ENCODE assay signal across 14 mouse cellular contexts in genomic region chr8:75137536-75137935, GRCm38 (mm10). TPM values are rescaled to one million over a fixed set of nuclear protein-coding genes. Genes with fewer than 3 reads are reported as not detected.
DNase-seq lines count a peak whose midpoint lies in the region; ATAC-seq and TF ChIP-seq lines count a peak whose summit lies in the region.
"Had no signal": no experiment of that assay in that cellular context is flagged by ENCODE, and none has a peak within 500 bp of the region (broad histone marks: within the 10 kb centered on the region; RNA-seq: fewer than 3 reads in every experiment).

No protein-coding gene starts in this region.

- H3K4me3 ChIP-seq in layer of hippocampus, adult 2 months, result no peak overlapping the region
- H3K4me3 ChIP-seq in neural tube, embryonic 11.5 days (ENCODE audit: low read depth, low read length), result no peak overlapping the region
- no peak overlapping the region for H3K4me3 ChIP-seq in heart, adult 2 months
- H3K4me3 ChIP-seq: embryonic facial prominence, embryonic 13.5 days; hindbrain, embryonic 13.5 days; limb, embryonic 12.5 days had no signal

- H3K4me1 ChIP-seq in neural tube, embryonic 11.5 days (ENCODE audit: control insufficient read depth, insufficient read depth, low read length), result no peaks in the 10 kb centered on the region
- H3K4me1 ChIP-seq in heart, adult 2 months (ENCODE audit: control insufficient read depth, insufficient read depth, low read length), result peaks cover 2% of the 10 kb centered on the region
- H3K4me1 ChIP-seq: embryonic facial prominence, embryonic 13.5 days; limb, embryonic 12.5 days had no signal

- 74% methylated on average over 3 of the region's 3 CpGs for WGBS in neural tube, embryonic 11.5 days
- WGBS in heart, adult 2 months, result 77% methylated on average over 3 of the region's 3 CpGs

- ATAC-seq in neural tube, embryonic 11.5 days (ENCODE audit: insufficient read depth, low FRiP score, low TSS enrichment), result 0 out of 2 replicates have a peak, but pooled peaks have one; percentile 9

- no peak overlapping the region for H3K4me2 ChIP-seq in neural tube, embryonic 11.5 days (ENCODE audit: low read depth)
- H3K4me2 ChIP-seq: embryonic facial prominence, embryonic 13.5 days; hindbrain, embryonic 13.5 days; limb, embryonic 12.5 days had no signal

- H3K9ac ChIP-seq in neural tube, embryonic 11.5 days (ENCODE audit: low read length), result no peak overlapping the region
- no peak overlapping the region for H3K9ac ChIP-seq in heart, adult 2 months (ENCODE audit: low read depth, low read length)
- H3K9ac ChIP-seq: embryonic facial prominence, embryonic 13.5 days; hindbrain, embryonic 13.5 days; limb, embryonic 12.5 days; liver, embryonic 14.5 days had no signal

- H3K36me3 ChIP-seq in neural tube, embryonic 11.5 days (ENCODE audit: control insufficient read depth, insufficient read depth, low read length), result no peaks in the 10 kb centered on the region
- H3K36me3 ChIP-seq in heart, adult 2 months (ENCODE audit: control insufficient read depth, insufficient read depth, low read length), result no peaks in the 10 kb centered on the region
- H3K36me3 ChIP-seq: embryonic facial prominence, embryonic 13.5 days; hindbrain, embryonic 13.5 days; limb, embryonic 12.5 days had no signal

- intact Hi-C loops in left cerebral cortex, postnatal 25 days (cut with DNase I), result no loop called here
- intact Hi-C loops in heart, adult 2 months (cut with DNase I), result no loop called here

- no peak for TF ChIP-seq POLR2A in heart, adult 2 months (IDR thresholded peaks at IDR 0.05; ENCODE audit: insufficient read depth, low read depth, low read length)

- DNase-seq in layer of hippocampus, adult 2 months (ENCODE audit: low spot score in 2 of 2), result peak; percentile 39 to 48
- DNase-seq in layer of hippocampus, postnatal 25 days (ENCODE audit: extremely low spot score in 1 of 2, low spot score in 1 of 2), result no peak
- no peak for DNase-seq in neural tube, embryonic 11.5 days (ENCODE audit: low spot score)
- no peak for DNase-seq in neural tube, embryonic 10.5 days (ENCODE audit: extremely low spot score, low spot score)
- DNase-seq in left cerebral cortex, postnatal 25 days (ENCODE audit: low spot score in 2 of 2), result peak; percentile 60 to 85
- peak; percentile 64 for DNase-seq in telencephalon, adult 2 months (ENCODE audit: low read depth, low spot score)
- DNase-seq in heart, adult 2 months, result no peak
- DNase-seq in spleen, postnatal 14 days (ENCODE audit: low spot score in 2 of 2), result no peak
- DNase-seq: cerebellum, adult 18-20 months; kidney, adult 2 months had no signal

- TF ChIP-seq CTCF in layer of hippocampus, adult 2 months (conservative IDR thresholded peaks at IDR 0.05), result no peak
- no peak for TF ChIP-seq CTCF in heart, adult 2 months (IDR thresholded peaks at IDR 0.05)

- H3K27me3 ChIP-seq in neural tube, embryonic 11.5 days (ENCODE audit: control insufficient read depth, insufficient read depth, low read length), result no peaks in the 10 kb centered on the region
- no peaks in the 10 kb centered on the region for H3K27me3 ChIP-seq in heart, adult 2 months (ENCODE audit: control insufficient read depth, insufficient read depth, low read length)
- H3K27me3 ChIP-seq: embryonic facial prominence, embryonic 13.5 days; hindbrain, embryonic 13.5 days; limb, embryonic 12.5 days had no signal

- H3K79me2 ChIP-seq in heart, adult 2 months (replicated peaks; ENCODE audit: control insufficient read depth, insufficient read depth, low read length), result no peaks in the 10 kb centered on the region

- no peak for TF ChIP-seq EP300 in heart, adult 2 months (IDR thresholded peaks at IDR 0.05; ENCODE audit: insufficient read depth, low read depth, low read length)

- H3K9me3 ChIP-seq in neural tube, embryonic 11.5 days (ENCODE audit: control insufficient read depth, low read length), result no peaks in the 10 kb centered on the region
- H3K9me3 ChIP-seq: embryonic facial prominence, embryonic 13.5 days; hindbrain, embryonic 13.5 days; limb, embryonic 12.5 days had no signal

- H3K27ac ChIP-seq in layer of hippocampus, adult 2 months, result peak overlapping the region; percentile 63
- H3K27ac ChIP-seq in neural tube, embryonic 11.5 days (ENCODE audit: low read depth, low read length), result no peak overlapping the region
- H3K27ac ChIP-seq in heart, adult 2 months, result no peak overlapping the region
- H3K27ac ChIP-seq: embryonic facial prominence, embryonic 13.5 days; hindbrain, embryonic 13.5 days; limb, embryonic 12.5 days; liver, embryonic 14.5 days had no signal

RNA-seq across cellular contexts. Expression of gene Mcm5, which starts 28.2 kb away (rescaled TPM):
- 1 to 10 TPM; 6.1 to 8.8 TPM for total RNA-seq in layer of hippocampus, adult 2 months (2021)
- 1 to 10 TPM; 6.2 to 7.1 TPM for total RNA-seq in layer of hippocampus, postnatal 25 days (2021)
- polyA plus RNA-seq in neural tube, embryonic 11.5 days (2014; fragmentation: Nextera tagmentation; extraction: Ambion mirVana), result 193 and 204 TPM in 2 replicates
- total RNA-seq in left cerebral cortex, postnatal 25 days (2021), result 1 to 10 TPM; 7.8 to 9.4 TPM
- total RNA-seq in heart, adult 2 months (2021), result 1 to 10 TPM; 3.4 to 3.7 TPM
- 3.4 and 4.1 TPM in 2 replicates for polyA plus RNA-seq in heart, adult 2 months (2012; rRNA removed)

RNA-seq across cellular contexts. Expression of gene Hmox1, which starts 44.1 kb away (rescaled TPM):
- total RNA-seq in layer of hippocampus, adult 2 months (2021), result 1 to 10 TPM; 6.1 to 6.2 TPM
- total RNA-seq in layer of hippocampus, postnatal 25 days (2021), result 1 to 10 TPM; 6.3 to 7.0 TPM
- polyA plus RNA-seq in neural tube, embryonic 11.5 days (2014; fragmentation: Nextera tagmentation; extraction: Ambion mirVana), result 15.9 and 16.1 TPM in 2 replicates
- total RNA-seq in left cerebral cortex, postnatal 25 days (2021), result 1 to 10 TPM; 4.6 to 5.4 TPM
- total RNA-seq in heart, adult 2 months (2021), result 1 to 10 TPM; 7.7 to 9.0 TPM
- 10.1 and 11.9 TPM in 2 replicates for polyA plus RNA-seq in heart, adult 2 months (2012; rRNA removed)

Comparison
In these comparisons a context has a peak if more than half of its experiments do, and no peak if none do; other contexts are left out.
1. DNase-seq: peak in layer of hippocampus, adult 2 months (2 of 2), left cerebral cortex, postnatal 25 days (2 of 2) and telencephalon, adult 2 months (single experiment); none in layer of hippocampus, postnatal 25 days (0 of 2), neural tube, embryonic 11.5 days (single experiment), neural tube, embryonic 10.5 days (single experiment), heart, adult 2 months (0 of 2) and spleen, postnatal 14 days (0 of 2).